Mouse (Mus musculus): ENCODE results near the gene Slc27a5. TPM values are rescaled to one million over a fixed set of nuclear protein-coding genes. Genes with fewer than 3 reads are reported as not detected.

The Slc27a5 gene
- total RNA-seq, 2 experiments from 2014 or later = 0.15 to 0.22 TPM

DNA sequence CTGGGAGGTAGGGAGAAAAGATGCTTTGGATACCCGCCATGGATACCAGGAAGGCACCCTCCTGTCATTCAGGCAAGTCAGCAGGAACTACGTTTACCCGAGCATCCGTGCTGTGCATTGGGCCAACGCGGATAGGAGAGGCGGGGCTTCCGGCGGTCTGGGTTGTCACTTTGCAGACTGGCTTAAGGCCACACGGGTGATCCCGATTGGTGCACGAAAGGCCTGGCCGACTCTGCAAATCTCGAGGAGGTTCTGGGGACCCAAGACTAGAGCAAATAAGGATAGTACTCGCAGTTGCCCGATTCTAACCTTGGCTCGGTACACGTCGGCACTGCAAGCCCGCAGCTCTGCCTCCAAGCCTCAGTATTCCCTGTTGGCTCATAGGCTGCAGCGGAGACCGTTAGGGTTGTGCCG, 32.3 kb downstream of the Slc27a5 start, which contains the start of gene Zfp324:
Zfp324 (plus strand) TSS at position 161 of the 414 bp plus-strand sequence.
- Histone ChIP-seq H3K4me3 (peak within 1 kb of the TSS; percentile 99), H3K27ac (peak within 1 kb of the TSS; percentile 92)
- DNase-seq (ENCODE audit: low spot score in 2 of 2) = peak; percentile 93 to 95
- TF ChIP-seq CTCF (conservative IDR thresholded peaks at IDR 0.05) = no peak

DNA sequence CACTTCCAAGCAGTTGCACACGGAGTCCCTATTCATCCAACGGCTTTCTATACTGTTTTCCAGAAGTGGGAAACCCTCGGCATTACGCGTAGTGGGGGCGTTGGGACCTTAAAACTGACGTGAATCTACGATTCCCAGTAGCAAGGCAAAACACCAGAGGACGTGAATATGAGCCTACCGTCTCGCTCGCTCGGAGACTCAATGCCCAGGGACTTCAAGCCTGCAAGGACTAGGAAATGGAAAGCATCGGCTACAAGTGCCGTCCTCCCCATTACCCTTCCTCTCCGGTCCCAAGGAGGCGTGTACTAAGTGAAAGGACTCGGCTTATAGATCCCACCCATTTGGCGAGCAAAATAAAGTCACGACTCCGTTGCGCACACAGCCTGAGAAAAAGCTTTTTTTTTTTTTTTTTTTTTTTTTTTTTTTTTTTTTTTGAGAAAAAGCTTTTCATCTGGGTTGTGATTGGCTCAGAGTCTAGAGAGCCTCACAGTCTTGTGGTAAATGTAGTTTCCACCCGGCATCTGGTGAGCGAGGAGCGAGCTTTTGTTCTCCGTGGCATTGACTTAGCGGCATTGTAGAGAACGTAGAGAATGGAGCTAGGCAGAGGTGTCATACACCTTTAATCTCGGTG, 36.4 kb downstream of the Slc27a5 start:
- Histone ChIP-seq H3K27ac (peak overlapping the region; percentile 86), H3K4me3 (peak overlapping the region; percentile 62)
- no peak for TF ChIP-seq CTCF (conservative IDR thresholded peaks at IDR 0.05)
- DNase-seq (ENCODE audit: low spot score in 2 of 2) = peak in 1 of 2 experiments; percentile 44

DNA sequence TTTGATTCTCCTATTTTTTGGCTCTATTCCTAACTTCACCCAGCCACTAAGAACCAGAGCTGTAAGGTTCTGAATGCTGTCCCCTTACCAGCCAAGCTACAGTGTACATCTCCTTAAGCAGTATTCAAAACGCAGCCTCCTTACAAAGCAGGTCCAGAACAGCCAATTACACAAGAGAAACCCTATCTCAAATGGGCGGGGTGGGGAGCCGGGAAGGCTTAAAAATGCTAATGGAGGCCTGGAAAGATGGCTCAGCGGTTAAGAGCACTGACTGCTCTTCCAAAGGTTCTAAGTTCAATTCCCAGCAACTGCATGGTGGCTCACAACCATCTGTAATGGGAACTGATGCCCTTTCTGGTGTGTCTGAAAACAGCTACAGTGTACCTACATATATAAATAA, 38.3 kb downstream of the Slc27a5 start:
- no peak overlapping the region for H3K4me3 ChIP-seq
- DNase-seq (ENCODE audit: low spot score in 2 of 2) = no peak
- TF ChIP-seq CTCF (conservative IDR thresholded peaks at IDR 0.05) = no peak
- H3K27ac ChIP-seq = no peak overlapping the region

DNA sequence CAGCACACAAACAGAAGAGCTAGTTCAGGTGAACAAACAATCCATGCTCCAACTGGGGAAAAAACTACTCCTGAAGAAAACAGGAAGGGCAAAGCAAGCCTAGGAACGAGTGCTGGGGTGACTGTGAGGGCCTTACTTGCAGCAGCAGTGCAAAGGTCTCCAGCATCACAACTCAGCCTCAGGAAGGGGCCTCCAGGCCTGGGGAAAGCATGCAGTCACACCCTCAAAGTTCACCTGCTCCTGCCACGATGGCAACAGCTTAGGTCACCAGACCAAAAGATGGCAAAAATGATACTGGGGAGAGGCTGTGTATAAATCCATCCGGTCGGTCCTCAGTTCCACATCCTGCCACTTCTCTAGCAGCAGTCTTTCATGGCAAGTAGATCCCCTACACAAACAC, 39.0 kb downstream of the Slc27a5 start:
- no peak overlapping the region for H3K27ac ChIP-seq
- DNase-seq (ENCODE audit: low spot score in 2 of 2) = no peak
- TF ChIP-seq CTCF (conservative IDR thresholded peaks at IDR 0.05) = no peak

DNA sequence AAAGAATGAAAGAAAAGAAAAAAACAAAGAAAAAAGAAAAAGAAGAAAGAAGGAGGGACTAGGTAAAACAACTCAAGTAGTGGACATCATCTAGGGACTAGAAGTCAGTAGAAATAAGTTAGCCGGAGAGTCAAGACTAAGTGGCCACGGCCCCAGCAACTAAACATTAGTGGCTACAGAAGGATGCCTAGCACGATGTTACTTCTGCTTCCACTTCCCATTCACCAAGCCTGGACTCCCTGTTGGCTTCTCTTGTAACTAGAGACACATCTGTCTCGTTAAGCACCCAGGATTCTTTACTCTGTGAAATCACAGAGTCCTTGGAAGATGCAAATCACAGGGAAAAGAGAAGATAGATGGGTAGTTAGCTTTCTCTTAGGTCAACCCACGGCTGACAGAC, 40.5 kb downstream of the Slc27a5 start:
- Histone ChIP-seq H3K4me3 (no peak overlapping the region), H3K27ac (no peak overlapping the region)
- no peak for TF ChIP-seq CTCF (conservative IDR thresholded peaks at IDR 0.05)
- no peak for DNase-seq (ENCODE audit: low spot score in 2 of 2)

More for the DNA sequence above, 39.0 kb downstream of the Slc27a5 start:
- no peak overlapping the region for H3K4me3 ChIP-seq

DNA sequence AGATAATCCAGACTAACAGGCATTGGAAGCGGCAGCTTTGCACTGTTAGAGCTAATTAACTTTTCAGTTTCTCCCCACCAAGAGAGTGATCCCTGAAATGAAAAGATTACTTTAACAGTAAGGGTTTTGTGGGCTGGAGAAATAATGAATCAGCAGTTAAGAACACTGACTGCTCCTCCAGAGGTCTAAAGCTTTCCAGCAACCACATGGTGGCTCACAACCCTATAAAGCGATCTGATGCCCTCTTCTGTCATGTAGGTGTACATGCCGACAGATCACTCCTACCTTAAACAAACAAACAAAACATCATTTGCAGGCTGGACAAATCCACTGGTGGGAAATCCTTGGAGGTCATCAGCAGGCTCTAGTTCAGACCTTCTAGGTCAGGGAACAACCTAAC, 43.1 kb downstream of the Slc27a5 start:
- no peak overlapping the region for H3K27ac ChIP-seq
- no peak for DNase-seq (ENCODE audit: low spot score in 2 of 2)
- TF ChIP-seq CTCF (conservative IDR thresholded peaks at IDR 0.05) = peak; percentile 58
- no peak overlapping the region for H3K4me3 ChIP-seq

DNA sequence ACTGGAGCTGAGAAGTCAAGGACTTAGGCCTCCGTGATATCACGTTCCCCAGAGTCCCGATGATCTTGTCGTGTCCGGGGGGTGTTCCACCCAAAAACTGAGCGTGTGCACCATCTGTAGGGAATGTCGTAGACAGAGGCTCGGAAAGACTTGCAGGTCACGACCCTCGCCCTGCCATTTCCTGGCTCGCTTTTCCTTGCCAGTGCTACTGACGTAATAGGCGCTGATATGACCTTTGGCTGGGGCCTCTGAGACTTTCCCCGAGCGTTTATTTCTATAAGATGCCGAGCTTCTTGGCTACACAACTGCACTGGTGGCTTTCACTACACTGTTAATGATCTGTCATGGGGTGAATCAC, 48.1 kb downstream of the Slc27a5 start:
- peak overlapping the region; percentile 75 for H3K4me3 ChIP-seq
- TF ChIP-seq CTCF (conservative IDR thresholded peaks at IDR 0.05) = no peak
- no peak for DNase-seq (ENCODE audit: low spot score in 2 of 2)
- peak overlapping the region; percentile 90 for H3K27ac ChIP-seq

DNA sequence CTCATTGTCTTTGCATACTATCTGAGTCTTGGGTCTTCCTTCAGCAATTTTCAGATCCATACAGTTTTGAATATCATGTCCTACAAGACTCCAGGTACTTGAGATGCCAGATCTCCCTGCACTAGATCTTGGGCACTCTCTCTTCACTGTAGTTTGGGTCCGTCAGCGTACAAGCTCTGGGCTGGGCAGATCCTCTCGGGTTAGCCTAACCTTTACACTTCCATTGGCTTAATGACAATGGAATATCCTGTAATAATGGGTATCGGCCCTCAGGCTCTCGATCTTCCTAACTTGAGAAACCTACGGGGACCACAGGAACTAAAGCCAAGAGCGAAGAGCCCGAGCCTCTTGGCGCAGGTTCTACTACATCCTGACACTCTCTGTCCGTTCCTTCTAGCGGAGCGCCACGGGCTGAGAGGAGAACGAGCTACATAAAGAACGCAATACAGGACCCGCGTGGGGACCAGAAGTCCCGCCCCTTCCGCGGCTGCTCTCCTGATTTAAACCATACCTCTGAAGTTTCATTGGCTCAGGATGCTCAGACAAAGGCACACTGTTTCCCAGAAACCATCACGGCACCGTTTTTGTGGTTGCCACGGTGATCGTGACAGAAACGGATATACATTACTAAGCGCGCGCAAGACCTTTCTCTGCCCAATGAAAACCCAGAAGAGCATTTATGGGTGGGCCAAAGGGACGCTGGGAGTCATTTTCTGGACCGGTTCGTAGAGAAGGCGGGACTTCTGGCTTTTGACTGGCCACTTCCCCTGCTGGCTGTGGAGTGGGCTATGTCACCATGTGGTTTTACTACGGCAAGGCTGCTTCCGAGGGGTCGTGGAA, 48.7 kb downstream of the Slc27a5 start:
- peak; percentile 21; the same call in 1 of the 2 replicates for TF ChIP-seq CTCF (conservative IDR thresholded peaks at IDR 0.05)
- Histone ChIP-seq H3K4me3 (peak overlapping the region; percentile 75), H3K27ac (peak overlapping the region; percentile 90)
- peak; percentile 94 to 98 for DNase-seq (ENCODE audit: low spot score in 2 of 2)

DNA sequence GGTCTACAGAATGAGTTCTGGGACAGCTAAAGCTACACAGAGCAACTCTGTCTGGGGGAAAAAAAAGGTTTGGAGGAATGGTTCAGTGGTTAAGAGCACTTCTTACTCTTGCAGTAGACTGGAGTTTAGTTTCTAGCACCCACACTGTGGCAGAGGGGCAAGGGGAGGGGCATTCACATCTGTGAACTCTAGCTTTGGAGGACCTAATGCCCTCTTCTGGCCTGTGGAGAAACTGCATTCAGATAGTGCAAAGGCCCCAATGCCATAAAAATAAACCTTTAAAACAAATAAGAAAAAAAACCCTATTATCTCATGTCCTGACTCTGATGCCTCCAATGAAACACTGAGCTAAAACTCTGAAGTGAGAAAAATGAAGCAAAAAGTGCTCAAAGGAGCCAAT, 54.5 kb downstream of the Slc27a5 start:
- Histone ChIP-seq H3K27ac (no peak overlapping the region), H3K4me3 (no peak overlapping the region)

DNA sequence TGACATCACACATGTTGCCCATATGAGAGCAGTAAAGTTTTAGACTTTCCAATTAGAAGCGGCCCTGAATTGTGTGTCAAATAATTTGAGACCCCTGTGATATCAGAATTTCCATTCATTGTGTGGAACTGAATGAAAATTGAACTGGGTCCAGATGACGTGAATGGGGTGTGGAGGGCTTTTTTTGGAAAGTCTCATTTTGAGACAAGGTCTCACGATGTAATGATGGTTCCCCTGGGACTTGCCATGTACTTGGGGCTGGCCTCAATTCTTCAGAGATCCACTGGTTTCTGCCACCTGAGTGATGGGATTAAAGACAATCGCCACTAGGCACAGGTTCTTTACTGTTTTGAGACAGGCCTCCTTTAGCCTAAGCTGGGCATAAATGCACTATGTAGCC, 57.4 kb downstream of the Slc27a5 start:
- TF ChIP-seq CTCF (conservative IDR thresholded peaks at IDR 0.05) = no peak
- no peak overlapping the region for H3K27ac ChIP-seq
- DNase-seq (ENCODE audit: low spot score in 2 of 2) = no peak
- no peak overlapping the region for H3K4me3 ChIP-seq

More for the DNA sequence above, 54.5 kb downstream of the Slc27a5 start:
- peak; percentile 63 for TF ChIP-seq CTCF (conservative IDR thresholded peaks at IDR 0.05)
- no peak for DNase-seq (ENCODE audit: low spot score in 2 of 2)

Other genes starting within 250 kb of the Slc27a5 start
- 10 to 100 TPM; 24.8 to 25.0 TPM for gene Zscan18, start 194.6 kb downstream of the Slc27a5 start, total RNA-seq (2021)
- gene Zfp329, start 179.3 kb downstream of the Slc27a5 start, total RNA-seq (2021) = 10 to 100 TPM; 23.2 to 23.6 TPM
- gene Zfp110, start 163.4 kb downstream of the Slc27a5 start, total RNA-seq (2021) = 10 to 100 TPM; 14.5 to 15.8 TPM
- gene Zfp128, start 117.0 kb downstream of the Slc27a5 start, total RNA-seq (2021) = 1 to 10 TPM; 6.7 to 6.8 TPM
- gene Zscan22, start 100.4 kb downstream of the Slc27a5 start, total RNA-seq (2021) = 10 to 100 TPM; 13.9 to 17.7 TPM
- 100 to 1,000 TPM; 401 to 427 TPM for gene Rps5, start 75.9 kb downstream of the Slc27a5 start, total RNA-seq (2021)
- 1 to 10 TPM in 1 of 2 experiments, under 1 TPM in 1; 0.64 to 1.2 TPM for gene Rnf225, start 70.8 kb downstream of the Slc27a5 start, total RNA-seq (2021)
- 10 to 100 TPM; 11.0 to 11.4 TPM for gene Zfp324, start 32.4 kb downstream of the Slc27a5 start, total RNA-seq (2021)
- gene Zfp446, start 20.3 kb downstream of the Slc27a5 start, total RNA-seq (2021) = 10 to 100 TPM in 1 of 2 experiments, 1 to 10 TPM in 1; 8.7 to 11.5 TPM
- 100 to 1,000 TPM; 238 to 253 TPM for gene Trim28, start 922 bp upstream of the Slc27a5 start, total RNA-seq (2021)
- gene Zbtb45, start 11.8 kb upstream of the Slc27a5 start, total RNA-seq (2021) = 10 to 100 TPM; 32.9 to 34.8 TPM
- 100 to 1,000 TPM; 133 to 141 TPM for gene Chmp2a, start 36.6 kb upstream of the Slc27a5 start, total RNA-seq (2021)
- gene Ube2m, start 40.1 kb upstream of the Slc27a5 start, total RNA-seq (2021) = 100 to 1,000 TPM; 190 to 199 TPM
- gene Mzf1, start 56.6 kb upstream of the Slc27a5 start, total RNA-seq (2021) = 10 to 100 TPM; 15.7 to 17.8 TPM
- not detected for gene Vmn1r85, start 97.0 kb upstream of the Slc27a5 start, total RNA-seq (2021)
- not detected for gene Vmn1r86, start 121.7 kb upstream of the Slc27a5 start, total RNA-seq (2021)
- not detected for gene Vmn1r87, start 142.0 kb upstream of the Slc27a5 start, total RNA-seq (2021)
- gene Vmn1r88, start 161.4 kb upstream of the Slc27a5 start, total RNA-seq (2021) = under 1 TPM; 0.15 to 0.17 TPM
- gene Vmn1r89, start 214.8 kb upstream of the Slc27a5 start, total RNA-seq (2021) = not detected